Mouse (Mus musculus) limb, embryonic 15.5 days (tissue): ENCODE data around the gene Naxd. TPM values are rescaled to one million over a fixed set of nuclear protein-coding genes. Genes with fewer than 3 reads are reported as not detected.
"Not testable (repeated sequence)": the region's sequence is repeated elsewhere in the genome, so short reads cannot be mapped to it uniquely, and the experiment has no call there.

Experiments used
- ATAC-seq: fragments of 200-750 bp; cut with Nextera tagmentation; 2 replicates; pipeline ENCODE4 v1.8.0; 2017; ENCODE audit warnings: low read depth, moderate TSS enrichment; ENCODE audit not compliant: insufficient number of reproducible peaks, low FRiP score, low TSS enrichment
- H3K27ac ChIP-seq: fragments of 300-500 bp; sonication (generic); 2 replicates; pipeline ENCODE4 v1.5.1; 2015; ENCODE audit warnings: moderate library complexity, mild to moderate bottlenecking, inconsistent platforms
- H3K27me3 ChIP-seq: fragments of 300-500 bp; sonication (generic); 2 replicates; pipeline ENCODE4 v1.6.1; 2015; ENCODE audit warnings: inconsistent platforms
- H3K36me3 ChIP-seq: fragments of 300-500 bp; sonication (generic); 2 replicates; pipeline ENCODE4 v1.6.1; 2015; ENCODE audit warnings: inconsistent platforms
- H3K4me1 ChIP-seq: fragments of 300-500 bp; sonication (generic); 2 replicates; pipeline ENCODE4 v1.6.1; 2015; ENCODE audit warnings: inconsistent platforms
- H3K4me2 ChIP-seq: fragments of 300-500 bp; sonication (generic); 2 replicates; pipeline ENCODE4 v1.6.1; 2015; ENCODE audit warnings: mild to moderate bottlenecking, inconsistent platforms
- H3K4me3 ChIP-seq: fragments of 300-500 bp; sonication (generic); 2 replicates; pipeline ENCODE4 v1.5.1; 2015; ENCODE audit warnings: mild to moderate bottlenecking, inconsistent platforms
- H3K9ac ChIP-seq: fragments of 300-500 bp; sonication (generic); 2 replicates; pipeline ENCODE4 v1.6.1; 2015; ENCODE audit warnings: inconsistent platforms
- H3K9me3 ChIP-seq: fragments of 300-500 bp; sonication (generic); 2 replicates; pipeline ENCODE4 v1.6.1; 2016; ENCODE audit warnings: inconsistent platforms
- WGBS: fragments of 180-500 bp; shearing (Covaris S2); methylation state at CpG from one replicate; pipeline ENCODE4 v1.1.7; 2015; 5-methylcytosine and 5-hydroxymethylcytosine counted together
- polyA plus RNA-seq: library from polyadenylated mRNA; unstranded; fragments of >200 nt; fragmentation: Nextera tagmentation; extraction: Ambion mirVana; gene quantifications from 2 replicates; pipeline ENCODE4 v1.2.1, GENCODE M21; 2015

Naxd gene
- polyA plus RNA-seq, 1 experiment from 2014 or later: 124 TPM

DNA sequence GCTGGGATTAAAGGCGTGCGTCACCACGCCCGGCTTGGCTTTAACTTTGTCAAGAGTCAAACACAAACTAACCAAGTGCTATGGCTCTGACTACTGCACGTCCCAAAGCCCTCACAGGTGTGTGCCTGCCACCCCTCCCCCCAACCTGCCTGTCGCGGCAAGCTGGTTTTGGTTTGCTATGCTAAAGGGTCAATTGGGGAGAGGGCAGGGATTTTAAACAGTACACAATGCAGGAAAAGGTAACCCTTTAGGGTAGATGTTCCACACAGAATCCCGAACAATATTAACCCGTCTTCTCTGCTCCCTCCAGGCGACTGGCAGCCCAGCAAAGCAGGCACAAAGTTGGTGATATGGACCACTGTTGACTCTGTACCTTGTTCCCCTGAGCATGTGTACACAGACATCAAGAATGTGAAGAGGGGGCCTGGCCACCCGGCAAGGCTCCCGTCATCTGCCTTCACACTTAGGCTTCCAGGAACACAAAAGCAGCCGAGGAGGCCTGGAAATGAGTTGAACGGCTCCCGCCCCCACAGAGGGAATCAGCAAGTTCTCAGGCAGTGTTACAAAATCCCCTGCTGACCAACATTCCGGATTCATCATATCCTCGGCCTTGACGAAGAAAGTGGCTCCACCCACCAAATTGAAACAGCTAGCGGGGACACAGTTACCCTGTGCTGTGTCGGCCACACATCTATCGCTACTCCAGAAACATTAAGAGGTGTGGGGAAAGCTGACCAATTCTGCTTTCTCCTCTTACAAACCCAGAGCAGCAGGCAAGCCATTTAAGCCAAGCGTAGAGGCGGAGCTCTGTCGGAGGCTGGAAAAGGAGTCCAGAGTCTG, 20.7 kb upstream of the Naxd start:
- Histone ChIP-seq H3K36me3 (no peaks in the 10 kb centered on the region), H3K9ac (no peak overlapping the region), H3K9me3 (no peaks in the 10 kb centered on the region), H3K4me2 (peak overlapping the region; percentile 100), H3K4me3 (peak overlapping the region; percentile 57), H3K4me1 (peaks cover 32% of the 10 kb centered on the region), H3K27me3 (peaks cover 79% of the 10 kb centered on the region), H3K27ac (no peak overlapping the region)
- ATAC-seq: no peak
- WGBS: 8% methylated on average over 24 of the region's 24 CpGs

DNA sequence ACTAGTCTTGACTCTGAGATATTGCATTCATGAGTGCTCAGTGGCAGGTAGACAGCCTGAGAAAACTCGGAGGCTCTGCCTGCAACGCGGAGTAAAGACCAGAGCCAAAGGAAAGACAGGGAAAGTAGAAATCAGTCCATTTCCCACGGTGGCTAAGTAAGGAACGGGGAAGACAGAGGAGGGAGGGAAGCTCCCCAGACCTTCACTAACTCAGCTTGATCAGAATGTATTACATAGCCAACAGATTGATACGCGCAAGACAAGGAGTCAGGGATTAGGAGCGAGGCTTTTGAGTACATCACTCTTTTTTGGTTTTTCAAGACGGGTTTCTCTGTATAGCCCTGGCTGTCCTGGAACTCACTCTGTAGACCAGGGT, 20.1 kb upstream of the Naxd start:
- ATAC-seq: no peak
- H3K9me3 ChIP-seq: no peaks in the 10 kb centered on the region
- H3K27me3 ChIP-seq: peaks cover 81% of the 10 kb centered on the region
- peak overlapping the region; percentile 57 for H3K4me3 ChIP-seq
- H3K36me3 ChIP-seq: no peaks in the 10 kb centered on the region
- WGBS: 6% methylated on average over 9 of the region's 9 CpGs
- no peak overlapping the region for H3K9ac ChIP-seq
- H3K4me2 ChIP-seq: peak overlapping the region; percentile 100
- no peak overlapping the region for H3K27ac ChIP-seq
- H3K4me1 ChIP-seq: peaks cover 32% of the 10 kb centered on the region

DNA sequence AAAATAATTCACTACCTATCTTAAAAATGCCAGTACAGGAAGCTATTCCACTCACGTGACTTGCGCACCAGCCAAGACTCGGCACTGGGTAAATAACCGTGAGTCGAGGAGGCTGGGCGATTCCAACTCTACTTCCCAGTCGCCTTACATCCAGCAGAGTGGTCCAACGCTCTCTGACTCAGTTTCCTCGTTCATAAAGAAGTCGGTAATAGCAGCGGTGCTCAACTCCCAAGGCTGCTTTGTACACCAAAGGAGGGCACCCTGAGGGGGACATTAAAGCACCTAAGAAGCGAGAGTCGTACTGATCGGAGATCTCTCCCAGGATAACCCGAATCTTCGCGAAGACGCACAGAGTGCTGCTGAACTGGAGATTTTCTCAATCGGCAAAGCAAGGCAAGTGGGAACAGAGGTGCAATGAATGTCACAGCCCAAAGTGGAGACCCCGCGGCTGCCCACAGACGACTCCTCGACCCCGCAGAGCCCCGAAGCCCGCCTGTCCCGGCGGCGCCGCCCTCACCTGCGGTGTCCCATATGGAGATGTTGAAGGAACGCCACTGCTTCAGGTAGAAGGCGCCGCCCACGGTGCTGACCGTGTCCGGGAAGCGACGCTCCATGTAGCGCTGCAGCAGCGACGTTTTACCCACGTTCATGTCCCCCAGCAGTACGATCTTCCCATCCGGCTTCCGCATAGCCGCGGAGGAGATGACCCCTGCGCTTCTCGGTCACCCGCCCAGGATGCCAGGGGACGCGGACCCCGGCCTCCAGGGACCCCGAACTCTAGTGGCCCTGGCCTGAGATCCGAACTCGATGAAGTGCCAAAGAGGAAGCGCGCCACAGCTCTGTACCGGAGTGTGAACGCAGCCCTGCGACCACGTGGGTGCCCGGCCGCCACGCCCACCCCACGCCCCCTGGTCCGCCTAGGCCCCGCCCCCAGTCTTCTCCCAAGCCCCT, 19.2 kb upstream of the Naxd start, which contains the start of gene Rab20:
Gene Rab20 (minus strand): TSS at position 900 of the 951 bp plus-strand sequence.
- peaks cover 32% of the 10 kb centered on the region for H3K4me1 ChIP-seq
- no peaks in the 10 kb centered on the region for H3K9me3 ChIP-seq
- peak within 1 kb of the TSS; percentile 100 for H3K4me2 ChIP-seq
- no peak within 1 kb of the TSS for H3K27ac ChIP-seq
- H3K9ac ChIP-seq: 0 out of 2 replicates have a peak within 1 kb of the TSS, but pooled peaks have one; percentile 37
- peaks cover 80% of the 10 kb centered on the region for H3K27me3 ChIP-seq
- H3K4me3 ChIP-seq: peak within 1 kb of the TSS; percentile 57
- no peaks in the 10 kb centered on the region for H3K36me3 ChIP-seq
- WGBS: under 1% methylated on average over 69 of the region's 69 CpGs
- peak; percentile 70 for ATAC-seq

GRCm38 (mm10) chr8:11478807-11479527, 18.3 kb upstream of the Naxd start:
- Histone ChIP-seq H3K4me1 (peaks cover 32% of the 10 kb centered on the region), H3K4me2 (peak overlapping the region; percentile 100)

DNA sequence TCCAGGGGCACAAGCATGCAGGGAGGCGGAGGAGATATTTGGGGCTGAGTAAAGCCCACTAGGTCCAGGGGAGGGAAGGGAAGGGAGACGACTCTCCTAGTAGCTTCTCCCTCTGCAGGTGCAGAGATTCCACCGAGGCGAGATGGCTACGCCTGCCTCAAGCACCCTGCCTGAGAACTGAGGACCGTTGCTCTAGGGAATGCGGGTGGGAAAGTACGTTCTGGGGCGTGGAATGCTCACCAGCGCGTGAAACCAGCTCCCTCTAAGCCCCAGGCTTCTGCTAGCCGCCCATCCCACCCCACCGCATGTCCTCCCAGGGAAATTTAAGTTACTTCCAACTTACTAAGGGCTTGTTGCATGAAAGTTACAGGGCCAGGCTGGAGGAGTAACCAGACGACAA, 17.7 kb upstream of the Naxd start:
- ATAC-seq: no peak
- H3K27ac ChIP-seq: no peak overlapping the region
- no peak overlapping the region for H3K9ac ChIP-seq
- H3K9me3 ChIP-seq: no peaks in the 10 kb centered on the region
- H3K36me3 ChIP-seq: no peaks in the 10 kb centered on the region
- peaks cover 32% of the 10 kb centered on the region for H3K4me1 ChIP-seq
- no peak overlapping the region for H3K4me2 ChIP-seq
- peaks cover 66% of the 10 kb centered on the region for H3K27me3 ChIP-seq
- 10% methylated on average over 14 of the region's 14 CpGs for WGBS
- H3K4me3 ChIP-seq: no peak overlapping the region

More at GRCm38 (mm10) chr8:11478807-11479527, 18.3 kb upstream of the Naxd start:
- no peaks in the 10 kb centered on the region for H3K9me3 ChIP-seq
- 4% methylated on average over 22 of the region's 23 CpGs for WGBS
- no peak overlapping the region for H3K27ac ChIP-seq
- no peak overlapping the region for H3K9ac ChIP-seq
- H3K4me3 ChIP-seq: peak overlapping the region; percentile 57
- H3K36me3 ChIP-seq: no peaks in the 10 kb centered on the region
- peaks cover 72% of the 10 kb centered on the region for H3K27me3 ChIP-seq
- ATAC-seq: no peak

DNA sequence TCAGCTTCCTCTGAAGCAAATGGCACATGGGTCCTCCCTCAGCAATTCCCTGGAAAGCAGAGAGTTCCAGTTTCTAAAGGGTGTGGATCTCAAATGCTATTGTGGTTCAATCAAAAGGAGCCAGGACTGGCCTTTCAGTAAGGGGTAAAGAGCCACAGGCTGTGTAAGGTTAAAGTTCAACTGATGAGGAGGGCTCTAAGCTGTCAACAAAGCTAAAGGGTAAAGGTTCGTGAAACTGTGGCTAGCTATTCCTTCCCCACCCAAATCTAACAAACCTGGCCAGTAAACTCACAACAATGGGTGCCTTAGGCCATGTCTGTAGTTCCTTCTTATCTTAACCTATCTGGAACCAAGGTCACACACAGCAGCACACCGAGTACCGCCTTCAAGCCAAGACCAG, 15.4 kb upstream of the Naxd start:
- WGBS: 70% methylated on average over 3 of the region's 3 CpGs
- H3K27ac ChIP-seq: no peak overlapping the region
- H3K9ac ChIP-seq: no peak overlapping the region
- peaks cover 25% of the 10 kb centered on the region for H3K4me1 ChIP-seq
- no peaks in the 10 kb centered on the region for H3K36me3 ChIP-seq
- peaks cover 47% of the 10 kb centered on the region for H3K27me3 ChIP-seq
- H3K9me3 ChIP-seq: no peaks in the 10 kb centered on the region
- no peak overlapping the region for H3K4me2 ChIP-seq
- ATAC-seq: no peak
- H3K4me3 ChIP-seq: no peak overlapping the region

- 56% methylated on average over 3 of the region's 3 CpGs for WGBS
Observed at GRCm38 (mm10) chr8:11482537-11482936, 14.8 kb upstream of the Naxd start.

DNA sequence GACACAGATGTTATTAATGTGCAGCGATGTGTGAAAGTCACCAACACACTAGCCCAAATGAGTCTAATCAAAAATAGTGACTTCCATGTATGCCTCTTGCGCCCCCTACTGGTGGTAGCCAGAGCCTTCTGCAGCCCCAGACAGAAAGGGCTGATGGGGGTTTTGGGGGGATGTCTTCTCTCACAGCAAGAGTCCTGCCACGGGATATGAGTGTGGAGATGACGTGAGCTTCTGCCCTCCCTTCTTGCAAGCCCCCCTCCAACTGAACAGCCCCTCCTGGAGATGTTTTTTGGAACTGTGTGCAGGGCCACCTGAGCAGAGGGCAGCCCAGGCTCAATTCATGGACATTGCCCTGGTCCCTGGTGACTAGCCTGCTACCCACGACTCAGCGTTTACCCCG, 11.2 kb upstream of the Naxd start:
- ATAC-seq: no peak
- no peak overlapping the region for H3K9ac ChIP-seq
- 23% methylated on average over 7 of the region's 7 CpGs for WGBS
- no peaks in the 10 kb centered on the region for H3K9me3 ChIP-seq
- H3K4me2 ChIP-seq: no peak overlapping the region
- H3K27ac ChIP-seq: no peak overlapping the region
- no peaks in the 10 kb centered on the region for H3K4me1 ChIP-seq
- H3K4me3 ChIP-seq: no peak overlapping the region
- H3K36me3 ChIP-seq: no peaks in the 10 kb centered on the region
- H3K27me3 ChIP-seq: peaks cover 23% of the 10 kb centered on the region

More at GRCm38 (mm10) chr8:11482537-11482936, 14.8 kb upstream of the Naxd start:
- no peak overlapping the region for H3K4me2 ChIP-seq
- no peak overlapping the region for H3K4me3 ChIP-seq
- no peak for ATAC-seq
- H3K4me1 ChIP-seq: peaks cover 18% of the 10 kb centered on the region
- no peaks in the 10 kb centered on the region for H3K36me3 ChIP-seq
- no peak overlapping the region for H3K9ac ChIP-seq
- H3K27ac ChIP-seq: no peak overlapping the region
- peaks cover 46% of the 10 kb centered on the region for H3K27me3 ChIP-seq
- H3K9me3 ChIP-seq: no peaks in the 10 kb centered on the region

DNA sequence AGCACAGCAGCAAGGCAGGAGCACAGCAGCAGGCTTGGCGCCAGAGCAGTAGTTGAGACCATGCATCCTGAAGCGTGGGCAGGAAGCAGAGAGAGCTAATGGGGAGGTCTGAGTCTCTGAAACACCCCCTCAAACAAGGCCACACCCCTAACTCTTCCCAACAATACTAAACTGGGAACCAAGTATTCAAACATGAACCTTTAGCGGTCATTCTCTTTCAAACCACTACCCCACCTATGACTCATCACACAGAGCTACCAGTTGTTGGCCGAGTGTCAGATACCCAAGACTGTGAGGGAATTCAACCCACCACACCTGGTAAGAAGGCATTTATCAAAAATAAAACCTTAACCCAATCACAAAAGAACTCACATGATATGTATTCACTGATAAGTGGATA, 10.1 kb upstream of the Naxd start:
- no peak overlapping the region for H3K9ac ChIP-seq
- H3K4me1 ChIP-seq: no peaks in the 10 kb centered on the region
- H3K9me3 ChIP-seq: no peaks in the 10 kb centered on the region
- WGBS: 80% methylated on average over 4 of the region's 4 CpGs
- H3K4me3 ChIP-seq: no peak overlapping the region
- ATAC-seq: no peak
- H3K36me3 ChIP-seq: no peaks in the 10 kb centered on the region
- H3K27ac ChIP-seq: no peak overlapping the region
- H3K4me2 ChIP-seq: no peak overlapping the region
- H3K27me3 ChIP-seq: peaks cover 18% of the 10 kb centered on the region; the same call in 1 of the 2 replicates

DNA sequence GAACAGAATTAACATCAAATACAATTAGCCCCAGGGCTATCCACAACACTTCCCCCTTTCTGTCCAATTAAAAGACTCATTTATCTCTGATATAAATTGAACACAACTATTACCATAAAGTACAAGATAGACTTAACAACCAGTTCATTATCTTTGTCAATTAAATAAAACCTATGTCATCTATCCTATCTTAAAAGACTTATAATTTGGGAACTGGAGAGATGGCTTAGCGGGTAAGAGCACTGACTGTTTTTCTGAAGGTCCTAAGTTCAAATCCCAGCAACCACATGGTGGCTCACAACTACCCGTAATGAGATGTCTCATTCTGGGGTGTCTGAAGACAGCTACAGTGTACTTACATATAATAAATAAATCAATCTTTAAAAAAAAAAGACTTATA, 5.0 kb upstream of the Naxd start:
- H3K27me3 ChIP-seq: peaks cover 12% of the 10 kb centered on the region; the same call in 1 of the 2 replicates
- not testable (repeated sequence) for H3K9me3 ChIP-seq, H3K36me3 ChIP-seq, H3K4me3 ChIP-seq, H3K4me2 ChIP-seq, ATAC-seq, H3K9ac ChIP-seq, H3K27ac ChIP-seq, H3K4me1 ChIP-seq
- WGBS: 81% methylated on average over 2 of the region's 2 CpGs

GRCm38 (mm10) chr8:11498281-11498680, 975 bp downstream of the Naxd start:
- peak overlapping the region; percentile 70 for H3K4me2 ChIP-seq
- no peaks in the 10 kb centered on the region for H3K27me3 ChIP-seq
- H3K4me1 ChIP-seq: peaks cover 15% of the 10 kb centered on the region
- WGBS: 62% methylated on average over 12 of the region's 12 CpGs
- no peak overlapping the region for H3K9ac ChIP-seq
- H3K27ac ChIP-seq: no peak overlapping the region
- peaks cover 10% of the 10 kb centered on the region for H3K36me3 ChIP-seq
- ATAC-seq: no peak
- peak overlapping the region; percentile 92 for H3K4me3 ChIP-seq
- H3K9me3 ChIP-seq: no peaks in the 10 kb centered on the region
